In the genomic region with DNA sequence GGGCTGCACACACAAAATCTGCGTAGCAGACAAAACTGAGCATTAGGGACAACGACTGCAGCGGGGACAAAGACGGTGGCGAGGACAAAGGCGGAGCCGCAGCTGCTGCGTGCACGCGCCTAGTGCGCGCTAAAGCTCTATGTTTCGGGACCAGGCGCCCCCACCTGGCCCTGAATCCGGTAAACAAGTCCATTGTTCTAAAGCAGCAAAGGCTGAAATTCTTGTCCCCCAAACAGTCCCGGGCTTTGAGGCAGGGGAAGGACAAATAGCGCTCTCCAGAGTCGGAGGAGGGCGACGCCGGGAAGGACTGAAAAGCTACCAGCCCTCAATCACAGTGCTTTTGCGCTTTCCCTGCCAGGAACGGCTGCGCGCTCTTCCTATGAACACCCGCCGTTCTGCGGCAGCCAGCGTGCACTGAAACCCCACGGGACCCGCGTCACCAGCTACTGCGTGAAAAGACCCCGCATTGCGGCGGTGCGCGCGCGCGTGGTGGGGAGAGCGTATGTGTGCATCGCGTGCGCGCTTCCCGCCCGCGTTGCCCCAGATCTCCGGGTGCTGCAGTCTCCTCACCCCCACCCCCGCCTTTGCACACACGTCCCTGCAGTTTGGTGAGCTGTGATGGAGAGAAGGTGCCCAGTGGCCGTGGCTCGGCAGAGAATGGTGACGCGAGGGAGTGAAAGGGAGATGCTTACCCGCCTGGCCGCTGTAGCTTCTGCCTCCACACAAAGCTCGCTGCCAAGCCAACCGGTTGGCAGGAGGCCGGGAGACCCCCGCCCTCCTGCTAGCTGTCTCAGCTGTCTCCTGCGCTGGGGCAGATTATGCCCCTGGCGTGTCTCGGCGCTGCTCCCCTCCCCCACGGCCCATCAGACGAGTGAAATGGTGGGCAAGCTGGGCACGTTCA, we compare ENCODE assay signal across 7 mouse cellular contexts. TPM values are rescaled to one million over a fixed set of nuclear protein-coding genes. Genes with fewer than 3 reads are reported as not detected.
DNase-seq lines count a peak whose midpoint lies in the region; ATAC-seq lines count a peak whose summit lies in the region.

No protein-coding gene starts in this region.

- under 1% methylated on average over 69 of the region's 69 CpGs for WGBS in kidney, embryonic 14.5 days
- under 1% methylated on average over 69 of the region's 69 CpGs for WGBS in limb, embryonic 13.5 days
- WGBS in neural tube, embryonic 12.5 days, result under 1% methylated on average over 69 of the region's 69 CpGs

- H3K4me1 ChIP-seq in kidney, embryonic 14.5 days (ENCODE audit: control insufficient read depth, insufficient read depth, low read length), result peaks cover 11% of the 10 kb centered on the region; the same call in 1 of the 2 replicates
- H3K4me1 ChIP-seq in limb, embryonic 13.5 days, result peaks cover 30% of the 10 kb centered on the region
- H3K4me1 ChIP-seq in neural tube, embryonic 12.5 days, result peaks cover 46% of the 10 kb centered on the region

- peak overlapping the region; percentile 89 for H3K9ac ChIP-seq in kidney, embryonic 14.5 days (ENCODE audit: low read depth, low read length)
- peak overlapping the region; percentile 93 for H3K9ac ChIP-seq in limb, embryonic 13.5 days
- peak overlapping the region; percentile 89 for H3K9ac ChIP-seq in neural tube, embryonic 12.5 days

- peak; percentile 67 for ATAC-seq in kidney, embryonic 14.5 days (ENCODE audit: low FRiP score, low TSS enrichment)
- peak; percentile 77 for ATAC-seq in limb, embryonic 13.5 days (ENCODE audit: low FRiP score, low read depth)
- peak; percentile 82 for ATAC-seq in neural tube, embryonic 12.5 days (ENCODE audit: low FRiP score, low read depth)
- ATAC-seq in monocyte, adult 5-6 weeks (replicated peaks; ENCODE audit: insufficient number of reproducible peaks, low FRiP score, low TSS enrichment, poor library complexity, severe bottlenecking), result no peak

- peak overlapping the region; percentile 70 for H3K4me3 ChIP-seq in kidney, embryonic 14.5 days (ENCODE audit: low read length)
- H3K4me3 ChIP-seq in limb, embryonic 13.5 days, result peak overlapping the region; percentile 67
- H3K4me3 ChIP-seq in neural tube, embryonic 12.5 days, result peak overlapping the region; percentile 53

- DNase-seq in adrenal gland, postnatal 14 days, result peak; percentile 58
- peak; percentile 94 to 95 for DNase-seq in cerebellum, postnatal 10 days
- peak; percentile 86 to 87 for DNase-seq in frontal cortex, postnatal 10 days (ENCODE audit: low spot score in 2 of 2)

- H3K4me2 ChIP-seq in kidney, embryonic 14.5 days (replicated peaks; ENCODE audit: low read depth, low read length), result peak overlapping the region; percentile 97
- H3K4me2 ChIP-seq in limb, embryonic 13.5 days (replicated peaks), result peak overlapping the region; percentile 73
- H3K4me2 ChIP-seq in neural tube, embryonic 12.5 days (replicated peaks), result peak overlapping the region; percentile 74

- no peaks in the 10 kb centered on the region; the same call in 1 of the 2 replicates for H3K36me3 ChIP-seq in kidney, embryonic 14.5 days (ENCODE audit: control insufficient read depth, insufficient read depth, low read length)
- peaks cover 3% of the 10 kb centered on the region; the same call in 1 of the 2 replicates for H3K36me3 ChIP-seq in limb, embryonic 13.5 days
- peaks cover 26% of the 10 kb centered on the region for H3K36me3 ChIP-seq in neural tube, embryonic 12.5 days

- no peaks in the 10 kb centered on the region for H3K9me3 ChIP-seq in kidney, embryonic 14.5 days (ENCODE audit: control insufficient read depth, low read length)
- no peaks in the 10 kb centered on the region for H3K9me3 ChIP-seq in limb, embryonic 13.5 days
- H3K9me3 ChIP-seq in neural tube, embryonic 12.5 days, result no peaks in the 10 kb centered on the region

- H3K27ac ChIP-seq in kidney, embryonic 14.5 days (ENCODE audit: low read depth, low read length), result peak overlapping the region; percentile 88
- peak overlapping the region; percentile 93 for H3K27ac ChIP-seq in limb, embryonic 13.5 days
- H3K27ac ChIP-seq in neural tube, embryonic 12.5 days, result peak overlapping the region; percentile 96

- no peaks in the 10 kb centered on the region; the same call in 1 of the 2 replicates for H3K27me3 ChIP-seq in kidney, embryonic 14.5 days (ENCODE audit: control insufficient read depth, insufficient read depth, low read length)
- H3K27me3 ChIP-seq in limb, embryonic 13.5 days, result no peaks in the 10 kb centered on the region
- peaks cover 2% of the 10 kb centered on the region; the same call in 1 of the 2 replicates for H3K27me3 ChIP-seq in neural tube, embryonic 12.5 days (replicated peaks)

RNA-seq across cellular contexts. Expression of gene Gm13090, which starts 39.5 kb away (rescaled TPM):
- total RNA-seq in adrenal gland, postnatal 14 days (2021), result not detected in 2 replicates
- not detected in 2 replicates for polyA plus RNA-seq in kidney, embryonic 14.5 days (2014; fragmentation: Nextera tagmentation; extraction: Ambion mirVana)
- not detected in 2 replicates for polyA plus RNA-seq in limb, embryonic 13.5 days (2015; fragmentation: Nextera tagmentation; extraction: Ambion mirVana)
- polyA plus RNA-seq in neural tube, embryonic 12.5 days (2016; fragmentation: Nextera tagmentation; extraction: Ambion mirVana), result 0.38 TPM in 1 of 2 replicates, not detected in the other
- total RNA-seq in monocyte, adult 5-6 weeks (2017), result not detected in 3 replicates
